Mouse (Mus musculus) gastrocnemius, postnatal 36 days (tissue): ENCODE data around the gene Sos1. TPM values are rescaled to one million over a fixed set of nuclear protein-coding genes. Genes with fewer than 3 reads are reported as not detected.

Experiments used
- total RNA-seq, 2 experiments: library from RNA; stranded (reverse); gene quantifications; 2 replicates each; pipeline ENCODE4 v1.2.3; 2021

Gene Sos1
- total RNA-seq, 2 experiments from 2014 or later, result 13.6 to 14.3 TPM

Other genes starting within 250 kb of the Sos1 start
- gene Morn2, start 190.2 kb downstream of the Sos1 start, total RNA-seq, result 1 to 10 TPM; 8.8 to 9.7 TPM
- 1 to 10 TPM; 6.0 to 6.4 TPM for gene Dhx57, start 190.0 kb downstream of the Sos1 start, total RNA-seq
- gene Arhgef33, start 173.0 kb downstream of the Sos1 start, total RNA-seq, result under 1 TPM in 1 of 2 experiments, not detected in 1; 0.27 TPM
- gene Gm10190, start 106.9 kb downstream of the Sos1 start, total RNA-seq, result not detected
- not detected for gene Cdkl4, start 97.4 kb upstream of the Sos1 start, total RNA-seq
- 10 to 100 TPM; 10.6 to 14.2 TPM for gene Map4k3, start 248.0 kb upstream of the Sos1 start, total RNA-seq